Mouse (Mus musculus) kidney, postnatal 0 days (tissue): ENCODE results near the gene Tshz2. TPM values are rescaled to one million over a fixed set of nuclear protein-coding genes. Genes with fewer than 3 reads are reported as not detected.

Experiments used
- ATAC-seq: fragments of 200-750 bp; cut with Nextera tagmentation; replicated peaks from 2 replicates; pipeline ENCODE4 v1.8.0; 2017; ENCODE audit warnings: low read depth, moderate number of reproducible peaks, moderate TSS enrichment, moderate library complexity; ENCODE audit not compliant: low FRiP score
- DNase-seq: peaks from one replicate; pipeline ENCODE4 v3.0.0-alpha.2; 2016; ENCODE audit warnings: low spot score
- H3K27ac ChIP-seq: fragments of 300-500 bp; sonication (generic); 2 replicates; pipeline ENCODE4 v1.5.1; 2014; ENCODE audit warnings: mild to moderate bottlenecking
- H3K27me3 ChIP-seq: fragments of 300-500 bp; sonication (generic); 2 replicates; pipeline ENCODE4 v1.6.1; 2014; ENCODE audit warnings: low read length, mixed read lengths; ENCODE audit not compliant: insufficient read depth
- H3K36me3 ChIP-seq: fragments of 300-500 bp; sonication (generic); 2 replicates; pipeline ENCODE4 v1.6.1; 2014; ENCODE audit warnings: low read length, mixed read lengths; ENCODE audit not compliant: insufficient read depth
- H3K4me1 ChIP-seq: fragments of 300-500 bp; sonication (generic); replicated peaks from 2 replicates; pipeline ENCODE4 v1.6.1; 2014; ENCODE audit warnings: antibody characterized with exemption, low read length, mixed read lengths; ENCODE audit not compliant: insufficient read depth
- H3K4me2 ChIP-seq: fragments of 300-500 bp; sonication (generic); 2 replicates; pipeline ENCODE4 v1.6.1; 2014; ENCODE audit warnings: mild to moderate bottlenecking, low read length, moderate library complexity, mixed read lengths
- H3K4me3 ChIP-seq: fragments of 300-500 bp; sonication (generic); replicated peaks from 2 replicates; pipeline ENCODE4 v1.5.1; 2014; ENCODE audit warnings: low read depth, low read length
- H3K9ac ChIP-seq: fragments of 300-500 bp; sonication (generic); 2 replicates; pipeline ENCODE4 v1.6.1; 2014; ENCODE audit warnings: low read depth, low read length
- H3K9me3 ChIP-seq: fragments of 300-500 bp; sonication (generic); replicated peaks from 2 replicates; pipeline ENCODE4 v1.6.1; 2016; ENCODE audit warnings: low read length, inconsistent platforms, mixed read lengths
- CTCF ChIP-seq: IDR thresholded peaks from 2 replicates; pipeline ENCODE4 v1.5.1; 2016; ENCODE audit warnings: antibody characterized with exemption, low read depth, mild to moderate bottlenecking, moderate library complexity
- WGBS: fragments of 180-500 bp; shearing (Covaris S2); extraction: QIAGEN DNeasy Blood & Tissue Kit; methylation state at CpG from one replicate; pipeline ENCODE4 v1.1.7; 2014; 5-methylcytosine and 5-hydroxymethylcytosine counted together
- polyA plus RNA-seq: library from polyadenylated mRNA; unstranded; fragments of >200 nt; fragmentation: Nextera tagmentation; extraction: Ambion mirVana; gene quantifications from 2 replicates; pipeline ENCODE4 v1.2.1, GENCODE M21; 2015

Tshz2 gene
- polyA plus RNA-seq, 1 experiment from 2014 or later, result 9.8 TPM

DNA sequence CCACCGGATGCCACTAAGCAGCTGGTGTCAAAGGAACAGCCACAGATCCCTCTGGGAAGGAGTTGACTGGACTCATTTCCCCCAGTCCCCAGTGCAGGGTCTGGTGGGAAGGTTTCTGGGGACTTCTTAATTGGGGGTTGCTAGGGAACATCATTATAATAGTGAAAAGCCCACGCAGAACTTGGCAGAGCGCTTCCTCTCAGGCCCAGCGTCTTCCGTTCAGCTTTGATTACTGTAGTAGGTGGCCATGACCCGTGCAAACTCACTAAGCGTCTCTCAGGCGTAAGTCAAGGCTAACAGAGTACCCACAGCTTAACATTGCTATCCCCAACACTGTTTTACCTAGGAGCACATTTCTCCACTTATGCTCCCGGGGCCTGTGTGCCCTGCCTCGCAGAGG is 181.9 kb downstream of the Tshz2 start:
- H3K9ac ChIP-seq, result no peak overlapping the region
- ATAC-seq (no peak), DNase-seq (no peak)
- H3K4me1 ChIP-seq, result no peaks in the 10 kb centered on the region
- H3K4me3 ChIP-seq, result no peak overlapping the region
- H3K27me3 ChIP-seq, result no peaks in the 10 kb centered on the region
- H3K9me3 ChIP-seq, result no peaks in the 10 kb centered on the region
- TF ChIP-seq CTCF, result no peak
- H3K4me2 ChIP-seq, result no peak overlapping the region
- WGBS, result 69% methylated on average over 10 of the region's 10 CpGs
- H3K36me3 ChIP-seq, result no peaks in the 10 kb centered on the region
- no peak overlapping the region for H3K27ac ChIP-seq

DNA sequence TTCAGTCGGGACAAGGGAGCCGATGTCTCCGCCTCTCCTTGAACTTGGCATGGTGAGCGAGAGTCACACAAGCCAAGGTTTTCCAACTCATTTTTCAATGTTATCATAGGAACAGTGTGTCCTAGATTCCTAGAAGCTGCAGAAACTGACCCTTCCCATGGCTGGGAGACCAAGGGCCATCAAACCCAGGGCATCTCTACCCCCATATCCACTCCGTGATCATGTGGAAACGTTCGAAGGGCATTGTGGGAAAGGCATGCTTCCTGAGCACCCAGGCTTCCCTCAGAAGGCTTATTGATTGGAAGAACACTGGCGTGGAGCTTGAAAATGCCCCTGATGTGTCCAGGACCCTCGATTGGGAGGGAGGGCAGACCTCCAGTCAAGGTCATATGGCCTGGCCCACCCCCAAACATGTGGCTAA is 188.2 kb downstream of the Tshz2 start:
- 85% methylated on average over 9 of the region's 9 CpGs for WGBS
- no peak for DNase-seq
- Histone ChIP-seq H3K9me3 (no peaks in the 10 kb centered on the region), H3K27ac (0 out of 2 replicates have a peak overlapping the region, but pooled peaks have one; percentile 16), H3K36me3 (no peaks in the 10 kb centered on the region), H3K9ac (no peak overlapping the region), H3K27me3 (no peaks in the 10 kb centered on the region), H3K4me1 (peaks cover 3% of the 10 kb centered on the region), H3K4me2 (no peak overlapping the region), H3K4me3 (no peak overlapping the region)
- ATAC-seq, result no peak
- no peak for TF ChIP-seq CTCF

DNA sequence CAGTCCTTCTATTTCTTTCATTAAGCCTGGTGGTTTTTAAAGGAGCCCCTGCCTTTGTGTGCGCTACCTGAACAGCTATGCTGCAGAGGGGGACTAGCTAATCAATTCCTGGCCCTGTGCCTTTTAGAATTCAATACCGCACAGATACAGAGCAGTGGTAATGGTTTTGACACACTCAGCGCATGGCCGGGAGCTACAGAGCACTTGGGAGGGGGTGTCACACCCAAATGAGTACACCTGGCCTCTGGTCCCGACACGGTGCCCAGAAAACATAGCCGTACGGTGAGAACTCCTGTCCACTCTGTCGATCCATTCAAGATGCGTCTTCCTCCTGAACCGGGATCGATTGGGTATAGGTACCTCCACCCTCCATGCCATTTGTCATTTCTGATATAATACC is 193.1 kb downstream of the Tshz2 start:
- no peaks in the 10 kb centered on the region for H3K27me3 ChIP-seq
- peak overlapping the region; percentile 52 for H3K4me2 ChIP-seq
- peaks cover 5% of the 10 kb centered on the region for H3K4me1 ChIP-seq
- ATAC-seq (no peak; the same call in 1 of the 2 replicates), DNase-seq (no peak)
- no peaks in the 10 kb centered on the region for H3K36me3 ChIP-seq
- peak overlapping the region; percentile 14; the same call in 1 of the 2 replicates for H3K4me3 ChIP-seq
- H3K9ac ChIP-seq, result no peak overlapping the region
- H3K9me3 ChIP-seq, result no peaks in the 10 kb centered on the region
- WGBS, result 23% methylated on average over 12 of the region's 12 CpGs
- TF ChIP-seq CTCF, result no peak
- 0 out of 2 replicates have a peak overlapping the region, but pooled peaks have one; percentile 13 for H3K27ac ChIP-seq

DNA sequence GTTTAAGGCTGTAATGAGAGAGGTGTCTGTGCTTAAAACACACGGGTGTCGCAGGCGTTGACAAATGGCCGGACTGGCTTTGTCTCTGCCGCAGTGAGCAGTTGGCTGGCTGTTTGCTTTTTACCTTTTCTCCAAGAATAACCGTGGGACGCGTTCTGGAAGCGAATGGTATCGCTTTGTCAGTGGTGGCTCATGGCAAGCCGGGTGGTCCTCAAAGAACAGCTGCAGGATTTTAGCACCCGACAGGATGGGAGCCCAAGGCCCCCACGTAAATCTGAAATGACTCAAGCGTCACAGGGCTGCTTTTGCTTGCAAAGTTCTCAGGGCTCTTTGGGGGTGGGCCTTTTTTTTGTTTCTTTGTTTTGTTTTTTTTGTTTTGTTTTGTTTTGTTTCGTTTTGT is 193.5 kb downstream of the Tshz2 start:
- Histone ChIP-seq H3K9me3 (no peaks in the 10 kb centered on the region), H3K9ac (0 out of 2 replicates have a peak overlapping the region, but pooled peaks have one; percentile 40), H3K36me3 (no peaks in the 10 kb centered on the region), H3K27ac (0 out of 2 replicates have a peak overlapping the region, but pooled peaks have one; percentile 13), H3K4me2 (peak overlapping the region; percentile 52), H3K4me1 (peaks cover 5% of the 10 kb centered on the region), H3K27me3 (no peaks in the 10 kb centered on the region), H3K4me3 (peak overlapping the region; percentile 14; the same call in 1 of the 2 replicates)
- DNase-seq, result peak; percentile 84
- WGBS, result 12% methylated on average over 15 of the region's 15 CpGs
- no peak for ATAC-seq
- TF ChIP-seq CTCF, result no peak

DNA sequence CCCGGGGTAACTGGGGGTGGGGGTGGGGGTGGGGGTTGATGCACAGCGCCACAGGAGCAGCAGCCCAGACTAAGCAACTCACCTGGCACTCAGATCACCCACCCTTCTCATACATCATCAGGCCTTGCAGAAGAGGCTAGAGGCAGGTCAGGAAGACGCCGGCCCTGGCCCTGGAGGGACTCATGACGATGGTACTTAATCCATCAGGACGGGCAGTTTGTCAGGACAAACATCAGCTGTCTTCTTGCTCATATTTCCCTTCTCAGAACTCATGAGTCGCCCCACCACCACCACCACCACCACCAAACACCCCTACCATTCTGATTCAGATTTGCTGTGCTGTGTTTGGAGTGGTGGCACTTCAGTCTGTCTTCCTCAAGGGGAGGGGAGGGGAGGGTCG is 194.0 kb downstream of the Tshz2 start:
- Histone ChIP-seq H3K27ac (0 out of 2 replicates have a peak overlapping the region, but pooled peaks have one; percentile 6), H3K9me3 (no peaks in the 10 kb centered on the region), H3K4me1 (peaks cover 5% of the 10 kb centered on the region), H3K27me3 (no peaks in the 10 kb centered on the region), H3K4me2 (peak overlapping the region; percentile 52), H3K4me3 (peak overlapping the region; percentile 14; the same call in 1 of the 2 replicates), H3K36me3 (no peaks in the 10 kb centered on the region), H3K9ac (0 out of 2 replicates have a peak overlapping the region, but pooled peaks have one; percentile 40)
- DNase-seq (no peak), ATAC-seq (0 out of 2 replicates have a peak, but pooled peaks have one; percentile 52)
- 23% methylated on average over 8 of the region's 8 CpGs for WGBS
- no peak for TF ChIP-seq CTCF

DNA sequence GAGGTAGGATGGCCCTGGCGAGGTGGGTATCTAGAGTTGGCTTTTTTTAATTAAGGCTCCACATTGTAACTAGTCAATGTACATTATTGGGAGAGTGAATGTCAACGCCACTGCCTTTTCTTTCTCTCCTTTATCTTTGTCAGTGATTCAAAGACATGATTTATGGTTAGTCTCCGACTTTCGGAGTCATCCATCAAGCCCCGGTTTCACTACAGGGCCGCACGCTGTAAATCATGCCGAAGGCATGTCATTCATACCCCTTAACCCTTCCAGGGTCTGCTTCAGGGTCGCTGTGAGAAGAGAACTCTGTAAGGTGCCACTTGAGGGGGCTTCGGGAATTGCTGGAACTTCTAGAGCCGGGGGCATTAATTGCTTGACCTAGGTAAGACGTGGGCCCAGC is 199.4 kb downstream of the Tshz2 start:
- Histone ChIP-seq H3K4me3 (no peak overlapping the region), H3K36me3 (no peaks in the 10 kb centered on the region), H3K4me2 (no peak overlapping the region), H3K27ac (no peak overlapping the region), H3K9me3 (no peaks in the 10 kb centered on the region), H3K9ac (no peak overlapping the region), H3K4me1 (peaks cover 14% of the 10 kb centered on the region; the same call in 1 of the 2 replicates), H3K27me3 (no peaks in the 10 kb centered on the region)
- no peak for TF ChIP-seq CTCF
- ATAC-seq, result no peak
- no peak for DNase-seq
- 42% methylated on average over 12 of the region's 12 CpGs for WGBS

DNA sequence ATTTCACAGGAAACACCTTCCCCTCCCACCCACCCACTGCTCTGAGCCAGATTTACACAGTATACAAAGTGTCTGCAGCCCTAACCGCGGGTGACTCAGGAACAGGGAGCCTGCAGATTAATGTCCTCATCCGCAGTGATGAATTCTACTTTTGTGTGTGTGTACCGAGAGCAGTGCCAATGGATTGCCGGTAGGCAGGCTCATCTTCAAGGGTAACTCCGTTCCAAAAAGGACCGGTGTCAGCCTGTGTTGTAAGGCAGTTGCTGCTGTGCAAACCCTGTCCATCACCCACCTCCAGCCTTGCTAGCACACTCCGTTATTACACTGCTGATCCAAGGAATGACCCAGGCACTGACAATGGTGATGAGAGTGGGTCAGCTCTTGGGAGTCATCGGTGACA is 200.8 kb downstream of the Tshz2 start:
- Histone ChIP-seq H3K27me3 (no peaks in the 10 kb centered on the region), H3K4me3 (no peak overlapping the region), H3K9me3 (no peaks in the 10 kb centered on the region), H3K9ac (no peak overlapping the region), H3K36me3 (no peaks in the 10 kb centered on the region), H3K4me1 (peaks cover 14% of the 10 kb centered on the region; the same call in 1 of the 2 replicates), H3K4me2 (no peak overlapping the region), H3K27ac (no peak overlapping the region)
- DNase-seq (no peak), ATAC-seq (no peak)
- TF ChIP-seq CTCF, result no peak
- 38% methylated on average over 9 of the region's 9 CpGs for WGBS
